Mouse (Mus musculus) hindbrain, embryonic 12.5 days (tissue): ENCODE data around the gene Kremen1. TPM values are rescaled to one million over a fixed set of nuclear protein-coding genes. Genes with fewer than 3 reads are reported as not detected.

ENCODE experiments used
- ATAC-seq: fragments of 200-750 bp; cut with Nextera tagmentation; 2 replicates; pipeline ENCODE4 v1.8.0; 2017; ENCODE audit warnings: moderate TSS enrichment; ENCODE audit not compliant: low FRiP score
- H3K27ac ChIP-seq: fragments of 300-500 bp; sonication (generic); 2 replicates; pipeline ENCODE4 v1.5.1; 2016; ENCODE audit warnings: mild to moderate bottlenecking
- H3K27me3 ChIP-seq: fragments of 300-500 bp; sonication (generic); 2 replicates; pipeline ENCODE4 v1.6.1; 2016; ENCODE audit warnings: mild to moderate bottlenecking
- H3K36me3 ChIP-seq: fragments of 300-500 bp; sonication (generic); 2 replicates; pipeline ENCODE4 v1.6.1; 2016; ENCODE audit warnings: mild to moderate bottlenecking
- H3K4me1 ChIP-seq: fragments of 300-500 bp; sonication (generic); 2 replicates; pipeline ENCODE4 v1.6.1; 2016
- H3K4me2 ChIP-seq: fragments of 300-500 bp; sonication (generic); replicated peaks from 2 replicates; pipeline ENCODE4 v1.6.1; 2016; ENCODE audit warnings: mild to moderate bottlenecking
- H3K4me3 ChIP-seq: fragments of 300-500 bp; sonication (generic); 2 replicates; pipeline ENCODE4 v1.5.1; 2016; ENCODE audit warnings: mild to moderate bottlenecking
- H3K9ac ChIP-seq: fragments of 300-500 bp; sonication (generic); 2 replicates; pipeline ENCODE4 v1.6.1; 2016; ENCODE audit warnings: mild to moderate bottlenecking, moderate library complexity
- H3K9me3 ChIP-seq: fragments of 300-500 bp; sonication (generic); replicated peaks from 2 replicates; pipeline ENCODE4 v1.6.1; 2016; ENCODE audit warnings: mild to moderate bottlenecking
- WGBS: fragments of 180-500 bp; shearing (Covaris S2); methylation state at CpG from one replicate; pipeline ENCODE4 v1.1.7; 2016; 5-methylcytosine and 5-hydroxymethylcytosine counted together
- polyA plus RNA-seq: library from polyadenylated mRNA; unstranded; fragments of >200 nt; fragmentation: Nextera tagmentation; extraction: Ambion mirVana; gene quantifications from 2 replicates; pipeline ENCODE4 v1.2.1, GENCODE M21; 2016

Gene Kremen1
- polyA plus RNA-seq, 1 experiment from 2014 or later: 18.1 TPM

GRCm38 (mm10) chr11:5280932-5281331 lies 19.6 kb upstream of the Kremen1 start:
- ATAC-seq: no peak
- Histone ChIP-seq H3K36me3 (peaks cover 37% of the 10 kb centered on the region), H3K27ac (no peak overlapping the region)

GRCm38 (mm10) chr11:5278463-5278862 lies 17.1 kb upstream of the Kremen1 start:
- no peaks in the 10 kb centered on the region; the same call in 1 of the 2 replicates for H3K4me1 ChIP-seq
- no peak overlapping the region for H3K9ac ChIP-seq
- no peak for ATAC-seq
- no peak overlapping the region for H3K4me3 ChIP-seq
- H3K4me2 ChIP-seq: no peak overlapping the region
- no peak overlapping the region for H3K27ac ChIP-seq
- H3K9me3 ChIP-seq: no peaks in the 10 kb centered on the region
- peaks cover 26% of the 10 kb centered on the region for H3K36me3 ChIP-seq
- 73% methylated on average over 2 of the region's 2 CpGs for WGBS
- H3K27me3 ChIP-seq: no peaks in the 10 kb centered on the region

More at GRCm38 (mm10) chr11:5280932-5281331, 19.6 kb upstream of the Kremen1 start:
- Histone ChIP-seq H3K27me3 (no peaks in the 10 kb centered on the region), H3K9me3 (no peaks in the 10 kb centered on the region), H3K4me1 (no peaks in the 10 kb centered on the region; the same call in 1 of the 2 replicates), H3K4me3 (no peak overlapping the region), H3K9ac (no peak overlapping the region), H3K4me2 (no peak overlapping the region)
- WGBS: 92% methylated on average over 7 of the region's 7 CpGs

GRCm38 (mm10) chr11:5277307-5277971 lies 16.1 kb upstream of the Kremen1 start:
- ATAC-seq: no peak
- Histone ChIP-seq H3K9ac (no peak overlapping the region), H3K4me3 (no peak overlapping the region), H3K4me1 (no peaks in the 10 kb centered on the region; the same call in 1 of the 2 replicates), H3K27me3 (no peaks in the 10 kb centered on the region), H3K36me3 (peaks cover 18% of the 10 kb centered on the region), H3K27ac (no peak overlapping the region), H3K9me3 (no peaks in the 10 kb centered on the region), H3K4me2 (no peak overlapping the region)
- WGBS: 69% methylated on average over 5 of the region's 5 CpGs

GRCm38 (mm10) chr11:5275216-5275615 lies 13.9 kb upstream of the Kremen1 start:
- H3K4me1 ChIP-seq: peaks cover 7% of the 10 kb centered on the region; the same call in 1 of the 2 replicates
- H3K27ac ChIP-seq: no peak overlapping the region
- H3K4me3 ChIP-seq: no peak overlapping the region
- H3K9ac ChIP-seq: no peak overlapping the region
- WGBS: 84% methylated on average over 4 of the region's 4 CpGs
- H3K36me3 ChIP-seq: no peaks in the 10 kb centered on the region
- no peak overlapping the region for H3K4me2 ChIP-seq
- no peaks in the 10 kb centered on the region for H3K9me3 ChIP-seq
- ATAC-seq: no peak
- no peaks in the 10 kb centered on the region for H3K27me3 ChIP-seq

GRCm38 (mm10) chr11:5272536-5273234 lies 11.3 kb upstream of the Kremen1 start:
- H3K9ac ChIP-seq: no peak overlapping the region
- no peaks in the 10 kb centered on the region for H3K9me3 ChIP-seq
- no peak overlapping the region for H3K27ac ChIP-seq
- WGBS: 83% methylated on average over 9 of the region's 9 CpGs
- no peak overlapping the region for H3K4me2 ChIP-seq
- H3K4me3 ChIP-seq: no peak overlapping the region
- peaks cover 7% of the 10 kb centered on the region; the same call in 1 of the 2 replicates for H3K4me1 ChIP-seq
- ATAC-seq: no peak
- H3K36me3 ChIP-seq: no peaks in the 10 kb centered on the region
- H3K27me3 ChIP-seq: no peaks in the 10 kb centered on the region

- Histone ChIP-seq H3K9me3 (no peaks in the 10 kb centered on the region), H3K4me3 (no peak overlapping the region), H3K36me3 (no peaks in the 10 kb centered on the region), H3K27me3 (no peaks in the 10 kb centered on the region), H3K4me2 (no peak overlapping the region), H3K9ac (no peak overlapping the region), H3K27ac (0 out of 2 replicates have a peak overlapping the region, but pooled peaks have one; percentile 1), H3K4me1 (0 out of 2 replicates have a peak, but pooled peaks cover 7% of the 10 kb centered on the region)
- ATAC-seq: no peak
- WGBS: 73% methylated on average over 4 of the region's 4 CpGs
Observed at GRCm38 (mm10) chr11:5272066-5272360, 10.7 kb upstream of the Kremen1 start.

- 0 out of 2 replicates have a peak overlapping the region, but pooled peaks have one; percentile 1 for H3K27ac ChIP-seq
- H3K36me3 ChIP-seq: no peaks in the 10 kb centered on the region
- H3K4me1 ChIP-seq: 0 out of 2 replicates have a peak, but pooled peaks cover 7% of the 10 kb centered on the region
- no peaks in the 10 kb centered on the region for H3K9me3 ChIP-seq
- no peak overlapping the region for H3K4me3 ChIP-seq
- no peak for ATAC-seq
- H3K4me2 ChIP-seq: no peak overlapping the region
- no peak overlapping the region for H3K9ac ChIP-seq
- H3K27me3 ChIP-seq: no peaks in the 10 kb centered on the region
- 50% methylated on average over 9 of the region's 9 CpGs for WGBS
Observed at GRCm38 (mm10) chr11:5271274-5272065, 10.1 kb upstream of the Kremen1 start.

GRCm38 (mm10) chr11:5269846-5270461 lies 8.6 kb upstream of the Kremen1 start:
- Histone ChIP-seq H3K9me3 (no peaks in the 10 kb centered on the region), H3K27me3 (no peaks in the 10 kb centered on the region), H3K4me2 (no peak overlapping the region), H3K36me3 (no peaks in the 10 kb centered on the region), H3K4me1 (0 out of 2 replicates have a peak, but pooled peaks cover 7% of the 10 kb centered on the region), H3K27ac (no peak overlapping the region), H3K9ac (no peak overlapping the region), H3K4me3 (no peak overlapping the region)
- no peak for ATAC-seq
- 83% methylated on average over 8 of the region's 8 CpGs for WGBS

GRCm38 (mm10) chr11:5265764-5266163 lies 4.4 kb upstream of the Kremen1 start:
- no peaks in the 10 kb centered on the region for H3K9me3 ChIP-seq
- no peak overlapping the region for H3K4me3 ChIP-seq
- H3K4me1 ChIP-seq: peaks cover 4% of the 10 kb centered on the region
- H3K27ac ChIP-seq: no peak overlapping the region
- peaks cover 6% of the 10 kb centered on the region; the same call in 1 of the 2 replicates for H3K27me3 ChIP-seq
- no peak overlapping the region for H3K9ac ChIP-seq
- WGBS: 84% methylated on average over 8 of the region's 8 CpGs
- no peak for ATAC-seq
- H3K4me2 ChIP-seq: no peak overlapping the region
- H3K36me3 ChIP-seq: no peaks in the 10 kb centered on the region

GRCm38 (mm10) chr11:5263078-5263730 lies 1.8 kb upstream of the Kremen1 start:
- WGBS: 57% methylated on average over 26 of the region's 26 CpGs
- Histone ChIP-seq H3K4me2 (no peak overlapping the region), H3K4me1 (peaks cover 12% of the 10 kb centered on the region), H3K9me3 (no peaks in the 10 kb centered on the region), H3K27me3 (peaks cover 6% of the 10 kb centered on the region; the same call in 1 of the 2 replicates), H3K9ac (no peak overlapping the region), H3K4me3 (no peak overlapping the region), H3K27ac (no peak overlapping the region), H3K36me3 (no peaks in the 10 kb centered on the region)
- ATAC-seq: no peak

GRCm38 (mm10) chr11:5260942-5261459 lies 357 bp downstream of the Kremen1 start:
- Histone ChIP-seq H3K4me1 (peaks cover 18% of the 10 kb centered on the region), H3K4me2 (peak overlapping the region; percentile 65), H3K9me3 (no peaks in the 10 kb centered on the region), H3K9ac (peak overlapping the region; percentile 88), H3K27ac (peak overlapping the region; percentile 70), H3K36me3 (no peaks in the 10 kb centered on the region), H3K4me3 (peak overlapping the region; percentile 88), H3K27me3 (peaks cover 6% of the 10 kb centered on the region; the same call in 1 of the 2 replicates)
- ATAC-seq: peak; percentile 57
- 2% methylated on average over 42 of the region's 42 CpGs for WGBS
